Mouse (Mus musculus): ENCODE measurements around the gene Krtap20-2. TPM values are rescaled to one million over a fixed set of nuclear protein-coding genes. Genes with fewer than 3 reads are reported as not detected.
"Not testable (repeated sequence)": the region's sequence is repeated elsewhere in the genome, so short reads cannot be mapped to it uniquely, and the experiment has no call there.

Gene Krtap20-2
- total RNA-seq (2014; rRNA removed) (not detected in 2 replicates), polyA plus RNA-seq (2015; fragmentation: Nextera tagmentation; extraction: Ambion mirVana) (not detected in 2 replicates)

DNA sequence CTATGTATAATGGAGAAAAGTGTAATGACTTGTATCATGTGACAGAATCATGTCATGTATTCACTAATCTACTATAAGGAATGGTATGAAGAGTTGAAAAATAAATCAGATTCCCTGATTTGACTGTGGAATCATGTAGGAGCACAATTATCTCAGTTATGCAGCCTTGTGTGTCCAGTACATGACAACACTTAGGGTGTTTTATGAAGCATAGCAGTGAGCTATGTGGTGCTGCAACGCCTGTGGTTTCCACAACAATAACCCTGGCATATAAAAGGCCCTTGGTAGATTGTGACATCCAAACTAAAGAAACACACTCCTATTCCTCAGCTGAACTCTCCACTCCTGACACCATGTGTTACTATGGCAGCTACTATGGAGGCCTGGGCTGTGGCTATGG is at the start of gene Krtap20-2:
TSS of gene Krtap20-2 (plus strand) at position 301 of the 400 bp plus-strand sequence.
- ATAC-seq (no peak), DNase-seq (ENCODE audit: low spot score) (no peak)
- H3K4me3 ChIP-seq (ENCODE audit: low read length) = no peak within 1 kb of the TSS
- no peak within 1 kb of the TSS for H3K9ac ChIP-seq (replicated peaks; ENCODE audit: low read length)
- WGBS = 75% methylated on average over 1 of the region's 1 CpGs
- H3K27ac ChIP-seq = no peak within 1 kb of the TSS
- no peaks in the 10 kb centered on the region for H3K36me3 ChIP-seq (ENCODE audit: insufficient read depth, low read length)
- no peaks in the 10 kb centered on the region for H3K9me3 ChIP-seq (ENCODE audit: low read length)
- H3K4me1 ChIP-seq (ENCODE audit: insufficient read depth, low read length) = no peaks in the 10 kb centered on the region
- no peak for TF ChIP-seq CTCF (IDR thresholded peaks at IDR 0.05; ENCODE audit: low read depth)
- H3K4me2 ChIP-seq (ENCODE audit: low read depth, low read length) = no peak within 1 kb of the TSS
- no peaks in the 10 kb centered on the region for H3K27me3 ChIP-seq (ENCODE audit: insufficient read depth, low read length)

- no peak for TF ChIP-seq CTCF (IDR thresholded peaks at IDR 0.05; ENCODE audit: low read depth)
- Histone ChIP-seq H3K27ac (no peak within 1 kb of the TSS), H3K4me1 (ENCODE audit: insufficient read depth, low read length) (no peaks in the 10 kb centered on the region), H3K27me3 (ENCODE audit: insufficient read depth, low read length) (no peaks in the 10 kb centered on the region), H3K4me2 (ENCODE audit: low read depth, low read length) (no peak within 1 kb of the TSS), H3K9ac (replicated peaks; ENCODE audit: low read length) (no peak within 1 kb of the TSS), H3K36me3 (ENCODE audit: insufficient read depth, low read length) (no peaks in the 10 kb centered on the region), H3K4me3 (ENCODE audit: low read length) (no peak within 1 kb of the TSS), H3K9me3 (ENCODE audit: low read length) (no peaks in the 10 kb centered on the region)
- DNase-seq (ENCODE audit: low spot score) (no peak), ATAC-seq (no peak)
- WGBS = 93% methylated on average over 4 of the region's 4 CpGs
These were observed 48.0 kb upstream of the Krtap20-2 start, which contains the start of gene Gm9789 for GRCm38 (mm10) chr16:89157652-89158051. Gene Gm9789, plus strand, starts transcription at chr16:89157952.

DNA sequence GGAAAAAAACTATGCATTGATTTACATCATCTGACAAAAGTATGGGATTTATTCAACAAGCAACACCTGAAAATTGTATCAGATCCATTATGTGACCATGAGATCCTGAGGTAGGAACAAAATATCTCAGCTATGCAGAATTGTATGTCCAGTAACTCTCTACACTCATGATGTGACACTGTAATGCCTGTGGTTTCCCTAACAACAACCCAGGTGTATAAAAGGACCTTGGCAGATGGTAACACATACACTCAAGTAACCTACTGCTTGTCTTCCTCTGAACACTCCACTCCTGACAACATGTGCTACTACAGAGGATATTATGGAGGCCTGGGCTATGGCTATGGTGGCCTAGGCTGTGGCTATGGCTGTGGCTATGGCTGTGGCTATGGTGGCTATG is 36.5 kb upstream of the Krtap20-2 start, which contains the start of gene Gm7735:
TSS of gene Gm7735 (plus strand) at position 301 of the 400 bp plus-strand sequence.
- not testable (repeated sequence) for H3K4me3 ChIP-seq (ENCODE audit: low read length); H3K36me3 ChIP-seq (ENCODE audit: insufficient read depth, low read length); H3K9me3 ChIP-seq (ENCODE audit: low read length); H3K27ac ChIP-seq; DNase-seq (ENCODE audit: low spot score); ATAC-seq; H3K4me1 ChIP-seq (ENCODE audit: insufficient read depth, low read length); H3K27me3 ChIP-seq (ENCODE audit: insufficient read depth, low read length); H3K4me2 ChIP-seq (ENCODE audit: low read depth, low read length); H3K9ac ChIP-seq (replicated peaks; ENCODE audit: low read length)

GRCm38 (mm10) chr16:89174435-89174834 is 31.2 kb upstream of the Krtap20-2 start, which contains the start of gene 1110057P08Rik:
Gene 1110057P08Rik, plus strand, starts transcription at chr16:89174735.
- H3K27ac ChIP-seq = no peak within 1 kb of the TSS
- H3K4me3 ChIP-seq (ENCODE audit: low read length) = no peak within 1 kb of the TSS
- no peak within 1 kb of the TSS for H3K4me2 ChIP-seq (ENCODE audit: low read depth, low read length)
- H3K36me3 ChIP-seq (ENCODE audit: insufficient read depth, low read length) = no peaks in the 10 kb centered on the region
- WGBS = 77% methylated on average over 2 of the region's 2 CpGs
- no peaks in the 10 kb centered on the region for H3K9me3 ChIP-seq (ENCODE audit: low read length)
- TF ChIP-seq CTCF (IDR thresholded peaks at IDR 0.05; ENCODE audit: low read depth) = no peak
- DNase-seq (ENCODE audit: low spot score) (no peak), ATAC-seq (no peak)
- H3K9ac ChIP-seq (replicated peaks; ENCODE audit: low read length) = no peak within 1 kb of the TSS
- H3K27me3 ChIP-seq (ENCODE audit: insufficient read depth, low read length) = no peaks in the 10 kb centered on the region
- no peaks in the 10 kb centered on the region for H3K4me1 ChIP-seq (ENCODE audit: insufficient read depth, low read length)

DNA sequence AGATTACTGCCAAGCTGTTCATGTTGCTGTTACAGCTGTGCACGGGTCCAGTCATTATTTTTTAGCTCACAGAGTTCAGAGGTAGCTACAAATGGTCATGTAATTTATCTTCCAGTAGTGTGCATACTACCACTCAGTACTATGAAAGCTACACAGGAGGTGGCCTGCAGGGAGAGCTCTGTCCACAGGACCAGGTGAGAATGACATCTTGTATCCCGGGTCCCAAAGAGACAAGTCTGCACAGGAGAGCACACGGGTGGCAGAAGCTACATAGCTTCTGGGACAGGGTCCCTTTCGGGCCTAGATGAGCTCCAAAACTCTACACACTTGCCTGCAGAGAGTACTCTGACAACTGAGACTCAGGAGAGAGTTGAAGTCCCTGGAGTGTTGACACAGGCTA is 17.0 kb upstream of the Krtap20-2 start:
- no peak overlapping the region for H3K9ac ChIP-seq (replicated peaks; ENCODE audit: low read length)
- no peak for ATAC-seq
- H3K4me2 ChIP-seq (ENCODE audit: low read depth, low read length) = no peak overlapping the region
- H3K36me3 ChIP-seq (ENCODE audit: insufficient read depth, low read length) = no peaks in the 10 kb centered on the region
- no peak overlapping the region for H3K27ac ChIP-seq
- H3K9me3 ChIP-seq (ENCODE audit: low read length) = no peaks in the 10 kb centered on the region
- DNase-seq (ENCODE audit: low spot score) = no peak
- no peaks in the 10 kb centered on the region for H3K4me1 ChIP-seq (ENCODE audit: insufficient read depth, low read length)
- no peaks in the 10 kb centered on the region for H3K27me3 ChIP-seq (ENCODE audit: insufficient read depth, low read length)
- 90% methylated on average over 4 of the region's 4 CpGs for WGBS
- H3K4me3 ChIP-seq (ENCODE audit: low read length) = no peak overlapping the region
- no peak for TF ChIP-seq CTCF (IDR thresholded peaks at IDR 0.05; ENCODE audit: low read depth)

Other genes with a start within 250 kb of the Krtap20-2 start
- gene Krtap16-3, start 243.0 kb upstream of the Krtap20-2 start, total RNA-seq (2014; rRNA removed) = not detected in 2 replicates
- not detected in 2 replicates for gene Krtap16-3, start 243.0 kb upstream of the Krtap20-2 start, polyA plus RNA-seq (2015; fragmentation: Nextera tagmentation; extraction: Ambion mirVana)
- gene Krtap22-2, start 195.1 kb upstream of the Krtap20-2 start, total RNA-seq (2014; rRNA removed) = not detected in 2 replicates
- not detected in 2 replicates for gene Krtap22-2, start 195.1 kb upstream of the Krtap20-2 start, polyA plus RNA-seq (2015; fragmentation: Nextera tagmentation; extraction: Ambion mirVana)
- gene Gm10229, start 190.6 kb upstream of the Krtap20-2 start, total RNA-seq (2014; rRNA removed) = not detected in 2 replicates
- not detected in 2 replicates for gene Gm10229, start 190.6 kb upstream of the Krtap20-2 start, polyA plus RNA-seq (2015; fragmentation: Nextera tagmentation; extraction: Ambion mirVana)
- not detected in 2 replicates for gene Krtap6-1, start 174.2 kb upstream of the Krtap20-2 start, total RNA-seq (2014; rRNA removed)
- gene Krtap6-1, start 174.2 kb upstream of the Krtap20-2 start, polyA plus RNA-seq (2015; fragmentation: Nextera tagmentation; extraction: Ambion mirVana) = not detected in 2 replicates
- not detected in 2 replicates for gene Gm10228, start 164.4 kb upstream of the Krtap20-2 start, total RNA-seq (2014; rRNA removed)
- gene Gm10228, start 164.4 kb upstream of the Krtap20-2 start, polyA plus RNA-seq (2015; fragmentation: Nextera tagmentation; extraction: Ambion mirVana) = not detected in 2 replicates
- not detected in 2 replicates for gene Krtap6-5, start 158.0 kb upstream of the Krtap20-2 start, total RNA-seq (2014; rRNA removed)
- not detected in 2 replicates for gene Krtap6-5, start 158.0 kb upstream of the Krtap20-2 start, polyA plus RNA-seq (2015; fragmentation: Nextera tagmentation; extraction: Ambion mirVana)
- not detected in 2 replicates for gene 1110025L11Rik, start 141.9 kb upstream of the Krtap20-2 start, total RNA-seq (2014; rRNA removed)
- not detected in 2 replicates for gene 1110025L11Rik, start 141.9 kb upstream of the Krtap20-2 start, polyA plus RNA-seq (2015; fragmentation: Nextera tagmentation; extraction: Ambion mirVana)
- not detected in 2 replicates for gene Krtap6-3, start 121.8 kb upstream of the Krtap20-2 start, total RNA-seq (2014; rRNA removed)
- gene Krtap6-3, start 121.8 kb upstream of the Krtap20-2 start, polyA plus RNA-seq (2015; fragmentation: Nextera tagmentation; extraction: Ambion mirVana) = not detected in 2 replicates
- gene Gm6358, start 65.0 kb upstream of the Krtap20-2 start, total RNA-seq (2014; rRNA removed) = not detected in 2 replicates
- gene Gm6358, start 65.0 kb upstream of the Krtap20-2 start, polyA plus RNA-seq (2015; fragmentation: Nextera tagmentation; extraction: Ambion mirVana) = not detected in 2 replicates
- not detected in 2 replicates for gene Gm10061, start 54.8 kb upstream of the Krtap20-2 start, total RNA-seq (2014; rRNA removed)
- not detected in 2 replicates for gene Gm10061, start 54.8 kb upstream of the Krtap20-2 start, polyA plus RNA-seq (2015; fragmentation: Nextera tagmentation; extraction: Ambion mirVana)
- not detected in 2 replicates for gene Gm9789, start 47.9 kb upstream of the Krtap20-2 start, total RNA-seq (2014; rRNA removed)
- not detected in 2 replicates for gene Gm9789, start 47.9 kb upstream of the Krtap20-2 start, polyA plus RNA-seq (2015; fragmentation: Nextera tagmentation; extraction: Ambion mirVana)
- not detected in 2 replicates for gene Gm7735, start 36.4 kb upstream of the Krtap20-2 start, total RNA-seq (2014; rRNA removed)
- not detected in 2 replicates for gene Gm7735, start 36.4 kb upstream of the Krtap20-2 start, polyA plus RNA-seq (2015; fragmentation: Nextera tagmentation; extraction: Ambion mirVana)
- not detected in 2 replicates for gene 1110057P08Rik, start 31.1 kb upstream of the Krtap20-2 start, total RNA-seq (2014; rRNA removed)
- gene 1110057P08Rik, start 31.1 kb upstream of the Krtap20-2 start, polyA plus RNA-seq (2015; fragmentation: Nextera tagmentation; extraction: Ambion mirVana) = not detected in 2 replicates
- not detected in 2 replicates for gene Krtap21-1, start 198.0 kb downstream of the Krtap20-2 start, total RNA-seq (2014; rRNA removed)
- not detected in 2 replicates for gene Krtap21-1, start 198.0 kb downstream of the Krtap20-2 start, polyA plus RNA-seq (2015; fragmentation: Nextera tagmentation; extraction: Ambion mirVana)
- not detected in 2 replicates for gene Krtap6-2, start 214.2 kb downstream of the Krtap20-2 start, total RNA-seq (2014; rRNA removed)
- not detected in 2 replicates for gene Krtap6-2, start 214.2 kb downstream of the Krtap20-2 start, polyA plus RNA-seq (2015; fragmentation: Nextera tagmentation; extraction: Ambion mirVana)

Measured in hindbrain, postnatal 0 days (tissue).